Mouse (Mus musculus) heart, adult 18-20 months (tissue): ENCODE measurements around the gene Gm1673. TPM values are rescaled to one million over a fixed set of nuclear protein-coding genes. Genes with fewer than 3 reads are reported as not detected.
"Not testable (repeated sequence)": the region's sequence is repeated elsewhere in the genome, so short reads cannot be mapped to it uniquely, and the experiment has no call there.

Source experiments
- DNase-seq, 2 experiments: peaks; one replicate each; pipeline ENCODE4 v3.0.0; 2021 to 2022; ENCODE audit warnings: mixed read lengths in 1 of 2
- long read RNA-seq, 2 experiments: library from polyadenylated mRNA; stranded (forward); transcript quantifications; one replicate each; pipeline ENCODE4 v2.0.0; 2021
- total RNA-seq, 2 experiments: library from RNA; stranded (reverse); gene quantifications; 2 replicates each; pipeline ENCODE4 v1.2.3; 2021

Gm1673 gene
- total RNA-seq, result 1 to 10 TPM; 3.3 to 4.0 TPM
- long read RNA-seq, experiment 1, transcript Gm1673-203 (4 exons, 511 nt), result major isoform, 5 of 7 reads
- long read RNA-seq, experiment 1, partial matches to known transcripts, result 0 of 7 reads
- long read RNA-seq, experiment 1, other reads (novel, unspliced or antisense), result 0 of 7 reads
- long read RNA-seq, experiment 2, partial matches to known transcripts, result 0 of 3 reads
- long read RNA-seq, experiment 2, other reads (novel, unspliced or antisense), result 0 of 3 reads

- peak; percentile 79 to 84 for DNase-seq
Observed at GRCm38 (mm10) chr5:33983309-33984121, at the start of gene Gm1673. TSS of gene Gm1673 (plus strand) at chr5:33983433.

- DNase-seq, result no peak
Observed at GRCm38 (mm10) chr5:33934081-33934480, 49.2 kb upstream of the Gm1673 start.

- DNase-seq, result no peak
Observed at GRCm38 (mm10) chr5:33934877-33935276, 48.4 kb upstream of the Gm1673 start.

GRCm38 (mm10) chr5:33935700-33936111 is 47.5 kb upstream of the Gm1673 start:
- no peak for DNase-seq

GRCm38 (mm10) chr5:33936120-33936707 is 47.0 kb upstream of the Gm1673 start, which contains the start of gene Nelfa:
TSS of gene Nelfa (minus strand) at chr5:33936413.
- peak; percentile 98 to 99 for DNase-seq

- DNase-seq, result no peak
Observed at GRCm38 (mm10) chr5:33937230-33937629, 46.0 kb upstream of the Gm1673 start.

GRCm38 (mm10) chr5:33938448-33938847 is 44.8 kb upstream of the Gm1673 start:
- DNase-seq, result peak; percentile 67 to 78

- not testable (repeated sequence) for DNase-seq
Observed at GRCm38 (mm10) chr5:33947035-33947434, 36.2 kb upstream of the Gm1673 start.

- no peak for DNase-seq
Observed at GRCm38 (mm10) chr5:33948314-33948713, 34.9 kb upstream of the Gm1673 start.

- no peak for DNase-seq
Observed at GRCm38 (mm10) chr5:33953471-33954185, 29.6 kb upstream of the Gm1673 start.

- DNase-seq, result peak; percentile 69 to 83
Observed at GRCm38 (mm10) chr5:33954354-33954753, 28.9 kb upstream of the Gm1673 start.

- no peak for DNase-seq
Observed at GRCm38 (mm10) chr5:33955868-33956267, 27.4 kb upstream of the Gm1673 start.

- peak in 1 of 2 experiments; percentile 32 for DNase-seq
Observed at GRCm38 (mm10) chr5:33959382-33959781, 23.9 kb upstream of the Gm1673 start.

- no peak for DNase-seq
Observed at GRCm38 (mm10) chr5:33974736-33975135, 8.5 kb upstream of the Gm1673 start.

- no peak for DNase-seq
Observed at GRCm38 (mm10) chr5:33976267-33976666, 7.0 kb upstream of the Gm1673 start.

- no peak for DNase-seq
Observed at GRCm38 (mm10) chr5:33982731-33983259, 438 bp upstream of the Gm1673 start.

GRCm38 (mm10) chr5:33994671-33995625 is 11.7 kb downstream of the Gm1673 start:
- peak in 1 of 2 experiments; percentile 58 for DNase-seq

GRCm38 (mm10) chr5:33995843-33996693 is 12.8 kb downstream of the Gm1673 start, which contains the start of gene Nat8l:
TSS of gene Nat8l (plus strand) at chr5:33995984.
- peak; percentile 45 to 56 for DNase-seq

- no peak for DNase-seq
Observed at GRCm38 (mm10) chr5:33996694-33997045, 13.4 kb downstream of the Gm1673 start.
